Mouse (Mus musculus) lung, adult 10 weeks (tissue): Measurements from ENCODE around the gene Eif3i. TPM values are rescaled to one million over a fixed set of nuclear protein-coding genes. Genes with fewer than 3 reads are reported as not detected.

ENCODE experiments used
- polyA plus RNA-seq: library from polyadenylated mRNA; stranded (reverse); fragments of 350-450 nt; fragmentation: Illumina TruSeq; extraction: RNeasy Lipid Tissue Mini Kit (QIAGEN cat#74804); gene quantifications from one replicate; pipeline ENCODE4 v1.2.3, GENCODE M21; 2014; ENCODE audit warnings: low read depth, low replicate concordance; ENCODE audit not compliant: insufficient read depth

Gene Eif3i
- 182 TPM for polyA plus RNA-seq

GRCm38 (mm10) chr4:129600233-129601158, at the start of gene Eif3i, which contains the start of gene Tmem234:
Eif3i (minus strand) TSS chr4:129600648.
Tmem234 (plus strand) TSS chr4:129600668.

GRCm38 (mm10) chr4:129640638-129641467, 40.4 kb upstream of the Eif3i start, which contains the start of gene Txlna:
Txlna (minus strand) TSS chr4:129641065.

GRCm38 (mm10) chr4:129623681-129624091, 23.2 kb upstream of the Eif3i start, which contains the start of gene Ccdc28b:
Ccdc28b (minus strand) TSS chr4:129623947.

GRCm38 (mm10) chr4:129618786-129619691, 18.6 kb upstream of the Eif3i start, which contains the start of gene Iqcc:
Iqcc (minus strand) TSS chr4:129619099.

GRCm38 (mm10) chr4:129614093-129614492, 13.6 kb upstream of the Eif3i start, which contains the start of gene Dcdc2b:
Dcdc2b (minus strand) TSS chr4:129614257.

GRCm38 (mm10) chr4:129578466-129578865, 22.0 kb downstream of the Eif3i start, which contains the start of gene Fam167b:
Fam167b (minus strand) TSS chr4:129578549.

GRCm38 (mm10) chr4:129573430-129573829, 27.0 kb downstream of the Eif3i start, which contains the start of gene Lck:
Lck (minus strand) TSS chr4:129573641.

GRCm38 (mm10) chr4:129542592-129543141, 57.8 kb downstream of the Eif3i start, which contains the start of gene Hdac1:
Hdac1 (minus strand) TSS chr4:129542713.

Other genes starting within 250 kb of the Eif3i start
- gene Zbtb8a, start 222.5 kb downstream of the Eif3i start, polyA plus RNA-seq = 6.1 TPM
- gene Zbtb8b, start 159.8 kb downstream of the Eif3i start, polyA plus RNA-seq = 0.13 TPM
- 32.1 TPM for gene Bsdc1, start 139.1 kb downstream of the Eif3i start, polyA plus RNA-seq
- gene Tssk3, start 109.6 kb downstream of the Eif3i start, polyA plus RNA-seq = not detected
- gene Fam229a, start 109.5 kb downstream of the Eif3i start, polyA plus RNA-seq = not detected
- 18.3 TPM for gene Marcksl1, start 87.1 kb downstream of the Eif3i start, polyA plus RNA-seq
- 58.9 TPM for gene Hdac1, start 57.9 kb downstream of the Eif3i start, polyA plus RNA-seq
- 12.2 TPM for gene Lck, start 27.0 kb downstream of the Eif3i start, polyA plus RNA-seq
- gene Fam167b, start 22.1 kb downstream of the Eif3i start, polyA plus RNA-seq = 0.46 TPM
- gene Tmem234, start within 50 bp of the Eif3i start, polyA plus RNA-seq = 101 TPM
- gene Dcdc2b, start 13.6 kb upstream of the Eif3i start, polyA plus RNA-seq = 13.5 TPM
- 23.5 TPM for gene Iqcc, start 18.5 kb upstream of the Eif3i start, polyA plus RNA-seq
- 30.3 TPM for gene Ccdc28b, start 23.3 kb upstream of the Eif3i start, polyA plus RNA-seq
- 19.8 TPM for gene Txlna, start 40.4 kb upstream of the Eif3i start, polyA plus RNA-seq
- gene Kpna6, start 72.1 kb upstream of the Eif3i start, polyA plus RNA-seq = 10.6 TPM
- gene Tmem39b, start 96.2 kb upstream of the Eif3i start, polyA plus RNA-seq = 5.7 TPM
- 37.7 TPM for gene Khdrbs1, start 141.7 kb upstream of the Eif3i start, polyA plus RNA-seq
- gene Ptp4a2, start 210.6 kb upstream of the Eif3i start, polyA plus RNA-seq = 145 TPM